Mouse (Mus musculus): ENCODE data around the gene Calr3.

Calr3 gene

GRCm38 (mm10) chr8:72443338-72443993, at the start of gene Calr3, which contains the start of gene 1700030K09Rik:
TSS of gene Calr3 (minus strand) at chr8:72443870.
TSS of gene 1700030K09Rik (plus strand) at chr8:72443880.
- peak; percentile 99 for DNase-seq (ENCODE audit: low spot score)

GRCm38 (mm10) chr8:72493381-72493780, 49.7 kb upstream of the Calr3 start:
- DNase-seq (ENCODE audit: low spot score) = no peak

GRCm38 (mm10) chr8:72492622-72493081, 49.0 kb upstream of the Calr3 start:
- peak; percentile 100 for DNase-seq (ENCODE audit: low spot score)

- DNase-seq (ENCODE audit: low spot score) = peak; percentile 12
Observed at GRCm38 (mm10) chr8:72491680-72492621, 48.3 kb upstream of the Calr3 start, which contains the start of gene Slc35e1. TSS of gene Slc35e1 (minus strand) at chr8:72492614.

- DNase-seq (ENCODE audit: low spot score) = no peak
Observed at GRCm38 (mm10) chr8:72491017-72491416, 47.3 kb upstream of the Calr3 start.

- no peak for DNase-seq (ENCODE audit: low spot score)
Observed at GRCm38 (mm10) chr8:72487014-72487413, 43.3 kb upstream of the Calr3 start.

- peak; percentile 49 for DNase-seq (ENCODE audit: low spot score)
Observed at GRCm38 (mm10) chr8:72485456-72486199, 42.0 kb upstream of the Calr3 start.

GRCm38 (mm10) chr8:72474826-72475546, 31.3 kb upstream of the Calr3 start, which contains the start of gene Cherp:
TSS of gene Cherp (minus strand) at chr8:72475226.
- peak; percentile 97 for DNase-seq (ENCODE audit: low spot score)

- no peak for DNase-seq (ENCODE audit: low spot score)
Observed at GRCm38 (mm10) chr8:72470684-72471083, 27.0 kb upstream of the Calr3 start.

- no peak for DNase-seq (ENCODE audit: low spot score)
Observed at GRCm38 (mm10) chr8:72469984-72470383, 26.3 kb upstream of the Calr3 start.

- DNase-seq (ENCODE audit: low spot score) = no peak
Observed at GRCm38 (mm10) chr8:72469243-72469642, 25.6 kb upstream of the Calr3 start.

GRCm38 (mm10) chr8:72464211-72464610, 20.5 kb upstream of the Calr3 start:
- no peak for DNase-seq (ENCODE audit: low spot score)

GRCm38 (mm10) chr8:72459881-72460533, 16.3 kb upstream of the Calr3 start:
- DNase-seq (ENCODE audit: low spot score) = no peak

GRCm38 (mm10) chr8:72458457-72458856, 14.8 kb upstream of the Calr3 start:
- DNase-seq (ENCODE audit: low spot score) = no peak

GRCm38 (mm10) chr8:72457806-72458205, 14.1 kb upstream of the Calr3 start:
- DNase-seq (ENCODE audit: low spot score) = no peak

- DNase-seq (ENCODE audit: low spot score) = no peak
Observed at GRCm38 (mm10) chr8:72455317-72455716, 11.6 kb upstream of the Calr3 start.

- no peak for DNase-seq (ENCODE audit: low spot score)
Observed at GRCm38 (mm10) chr8:72453904-72454303, 10.2 kb upstream of the Calr3 start.

GRCm38 (mm10) chr8:72451516-72451915, 7.8 kb upstream of the Calr3 start:
- DNase-seq (ENCODE audit: low spot score) = no peak

- no peak for DNase-seq (ENCODE audit: low spot score)
Observed at GRCm38 (mm10) chr8:72445071-72445470, 1.4 kb upstream of the Calr3 start.

- no peak for DNase-seq (ENCODE audit: low spot score)
Observed at GRCm38 (mm10) chr8:72443994-72444350, 302 bp upstream of the Calr3 start.
